Mouse (Mus musculus) lung, embryonic 14.5 days (tissue): ENCODE data around the gene Hspd1. TPM values are rescaled to one million over a fixed set of nuclear protein-coding genes. Genes with fewer than 3 reads are reported as not detected.

Experiments used
- ATAC-seq: fragments of 200-750 bp; cut with Nextera tagmentation; 2 replicates; pipeline ENCODE4 v1.8.0; 2017; ENCODE audit warnings: mild to moderate bottlenecking, moderate TSS enrichment, moderate library complexity; ENCODE audit not compliant: insufficient read depth
- DNase-seq: peaks from one replicate; pipeline ENCODE4 v3.0.0-alpha.2; 2015
- H3K27ac ChIP-seq: fragments of 300-500 bp; sonication (generic); 2 replicates; pipeline ENCODE4 v1.5.1; 2014; ENCODE audit warnings: low read depth, mild to moderate bottlenecking, moderate library complexity
- H3K27me3 ChIP-seq: fragments of 300-500 bp; sonication (generic); 2 replicates; pipeline ENCODE4 v1.6.1; 2014; ENCODE audit warnings: low read length, control low read depth; ENCODE audit not compliant: insufficient read depth
- H3K36me3 ChIP-seq: fragments of 300-500 bp; sonication (generic); 2 replicates; pipeline ENCODE4 v1.6.1; 2014; ENCODE audit warnings: control low read depth; ENCODE audit not compliant: insufficient read depth
- H3K4me1 ChIP-seq: fragments of 300-500 bp; sonication (generic); 2 replicates; pipeline ENCODE4 v1.6.1; 2014; ENCODE audit warnings: antibody characterized with exemption, control low read depth; ENCODE audit not compliant: insufficient read depth
- H3K4me2 ChIP-seq: fragments of 300-500 bp; sonication (generic); 2 replicates; pipeline ENCODE4 v1.6.1; 2014; ENCODE audit warnings: mild to moderate bottlenecking
- H3K4me3 ChIP-seq: fragments of 300-500 bp; sonication (generic); 2 replicates; pipeline ENCODE4 v1.5.1; 2014; ENCODE audit warnings: low read depth, low read length
- H3K9ac ChIP-seq: fragments of 300-500 bp; sonication (generic); 2 replicates; pipeline ENCODE4 v1.6.1; 2014
- H3K9me3 ChIP-seq: fragments of 300-500 bp; sonication (generic); 2 replicates; pipeline ENCODE4 v1.6.1; 2016; ENCODE audit warnings: low read depth, low read length, control low read depth
- CTCF ChIP-seq: IDR thresholded peaks from 2 replicates; pipeline ENCODE4 v1.5.1; 2016; ENCODE audit warnings: antibody characterized with exemption, low read depth
- WGBS: fragments of 180-500 bp; shearing (Covaris S2); extraction: QIAGEN DNeasy Blood & Tissue Kit; methylation state at CpG from one replicate; pipeline ENCODE4 v1.1.7; 2014; 5-methylcytosine and 5-hydroxymethylcytosine counted together
- polyA plus RNA-seq: library from polyadenylated mRNA; unstranded; fragments of >200 nt; fragmentation: Nextera tagmentation; extraction: Ambion mirVana; gene quantifications from 2 replicates; pipeline ENCODE4 v1.2.1, GENCODE M21; 2014

Hspd1 gene
- polyA plus RNA-seq, result 312 and 315 TPM in 2 replicates

DNA sequence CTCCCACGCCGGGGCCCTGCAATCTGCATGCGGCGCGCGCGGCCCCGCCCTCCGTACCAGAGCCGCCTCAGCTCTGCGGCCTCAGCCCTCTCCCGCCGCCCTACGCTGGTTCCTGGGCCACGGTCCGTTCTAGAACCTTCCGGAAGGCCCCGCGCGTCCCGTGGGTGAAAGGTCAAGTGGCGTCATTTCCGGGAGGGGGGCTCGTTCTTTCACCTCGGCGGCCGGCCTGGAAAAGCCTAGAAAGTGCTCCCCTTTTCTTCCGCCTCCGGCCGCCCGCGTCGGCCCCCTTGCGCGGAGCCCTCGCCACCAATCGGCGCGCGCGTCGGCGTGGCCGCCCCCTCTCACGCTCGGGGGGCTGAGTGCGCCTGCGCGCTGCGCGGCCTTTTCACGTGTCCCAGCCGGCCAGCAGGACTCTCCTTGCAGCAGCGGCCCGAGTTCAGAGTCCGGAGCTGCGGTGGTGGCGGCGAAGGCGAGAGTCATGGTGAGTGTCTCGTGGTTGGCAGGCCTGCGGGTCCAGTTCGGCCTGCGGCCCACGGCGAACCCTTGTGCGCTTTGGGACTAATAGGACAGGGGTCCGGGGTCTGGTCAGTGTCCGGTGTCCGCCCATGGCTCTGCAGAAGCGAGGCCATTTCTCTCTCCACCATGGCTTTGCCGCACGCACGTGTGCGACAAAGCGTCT lies at the start of gene Hspd1, which contains the start of gene Hspe1:
Gene Hspd1, minus strand, starts transcription at position 312 of the 679 bp plus-strand sequence.
Gene Hspe1, plus strand, starts transcription at position 201 of the 679 bp plus-strand sequence.
- Histone ChIP-seq H3K27ac (peak within 1 kb of the TSS; percentile 96), H3K9me3 (no peaks in the 10 kb centered on the region), H3K4me1 (peaks cover 16% of the 10 kb centered on the region; the same call in 1 of the 2 replicates), H3K4me2 (peak within 1 kb of the TSS; percentile 91), H3K27me3 (no peaks in the 10 kb centered on the region), H3K9ac (peak within 1 kb of the TSS; percentile 94), H3K4me3 (peak within 1 kb of the TSS; percentile 90), H3K36me3 (peaks cover 56% of the 10 kb centered on the region)
- TF ChIP-seq CTCF, result no peak
- DNase-seq, result peak; percentile 99
- 0% methylated on average over 61 of the region's 76 CpGs for WGBS
- ATAC-seq, result peak; percentile 94

DNA sequence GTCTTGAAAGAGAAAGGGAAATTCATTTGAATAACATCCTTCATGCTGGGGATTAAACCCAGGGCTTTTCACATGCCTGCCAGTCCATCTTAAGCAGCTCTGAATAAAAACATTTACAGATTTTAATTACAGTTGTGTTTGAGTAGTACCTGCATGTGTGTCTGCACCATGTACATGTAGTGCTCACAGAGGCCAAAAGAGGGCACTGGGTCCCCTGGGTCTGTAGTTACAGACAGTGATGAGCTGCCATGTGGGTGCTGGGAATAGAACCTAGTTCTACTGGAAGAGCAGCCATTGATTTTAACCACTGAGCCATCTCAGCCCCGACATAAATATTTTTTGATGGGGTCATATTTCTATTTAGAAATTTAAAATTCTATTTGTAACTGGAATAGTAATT lies 47.8 kb upstream of the Hspd1 start:
- ATAC-seq, result no peak
- H3K4me2 ChIP-seq, result no peak overlapping the region
- H3K27me3 ChIP-seq, result no peaks in the 10 kb centered on the region
- H3K9ac ChIP-seq, result no peak overlapping the region
- H3K36me3 ChIP-seq, result peaks cover 23% of the 10 kb centered on the region
- H3K4me3 ChIP-seq, result no peak overlapping the region
- no peak for TF ChIP-seq CTCF
- H3K27ac ChIP-seq, result no peak overlapping the region
- no peaks in the 10 kb centered on the region for H3K9me3 ChIP-seq
- no peak for DNase-seq
- peaks cover 11% of the 10 kb centered on the region for H3K4me1 ChIP-seq
- WGBS, result 95% methylated on average over 1 of the region's 1 CpGs

GRCm38 (mm10) chr1:55134301-55134700 lies 46.3 kb upstream of the Hspd1 start:
- Histone ChIP-seq H3K36me3 (peaks cover 12% of the 10 kb centered on the region), H3K9me3 (no peaks in the 10 kb centered on the region), H3K9ac (no peak overlapping the region), H3K4me3 (no peak overlapping the region), H3K4me1 (peaks cover 16% of the 10 kb centered on the region), H3K27ac (no peak overlapping the region), H3K4me2 (no peak overlapping the region), H3K27me3 (no peaks in the 10 kb centered on the region)
- no peak for TF ChIP-seq CTCF
- DNase-seq (no peak), ATAC-seq (no peak)
- 93% methylated on average over 3 of the region's 3 CpGs for whole genome bisulfite sequencing

- Histone ChIP-seq H3K4me1 (peaks cover 16% of the 10 kb centered on the region), H3K36me3 (peaks cover 9% of the 10 kb centered on the region), H3K27ac (no peak overlapping the region), H3K9me3 (no peaks in the 10 kb centered on the region), H3K4me2 (peak overlapping the region; percentile 27; the same call in 1 of the 2 replicates), H3K27me3 (no peaks in the 10 kb centered on the region), H3K9ac (no peak overlapping the region), H3K4me3 (no peak overlapping the region)
- TF ChIP-seq CTCF, result no peak
- 60% methylated on average over 2 of the region's 2 CpGs for WGBS
- ATAC-seq, result no peak
- no peak for DNase-seq
Observed at GRCm38 (mm10) chr1:55133173-55133572, 45.1 kb upstream of the Hspd1 start.

DNA sequence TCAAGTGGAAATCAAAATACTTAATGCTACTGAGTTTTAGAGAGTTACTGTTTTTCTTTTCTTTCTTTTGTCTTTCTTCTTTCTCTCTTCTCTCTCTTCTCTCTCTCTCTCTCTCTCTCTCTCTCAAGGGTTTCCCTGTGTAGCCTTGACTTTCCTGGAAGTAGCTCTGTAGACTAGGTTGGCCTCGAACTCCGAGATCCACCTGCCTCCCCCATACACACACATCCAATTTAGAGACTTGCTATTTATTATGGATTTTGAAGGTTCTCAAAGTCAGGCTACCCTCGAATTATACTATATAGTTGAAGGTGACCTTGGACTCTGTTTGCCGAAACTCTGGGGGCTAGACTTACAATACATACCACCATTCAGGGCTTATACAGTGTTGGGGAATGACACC lies 44.3 kb upstream of the Hspd1 start:
- H3K27ac ChIP-seq, result no peak overlapping the region
- H3K9me3 ChIP-seq, result no peaks in the 10 kb centered on the region
- H3K36me3 ChIP-seq, result peaks cover 5% of the 10 kb centered on the region; the same call in 1 of the 2 replicates
- H3K27me3 ChIP-seq, result no peaks in the 10 kb centered on the region
- H3K4me1 ChIP-seq, result peaks cover 16% of the 10 kb centered on the region
- ATAC-seq (no peak), DNase-seq (no peak)
- H3K4me2 ChIP-seq, result peak overlapping the region; percentile 73
- WGBS, result 54% methylated on average over 4 of the region's 4 CpGs
- H3K4me3 ChIP-seq, result peak overlapping the region; percentile 97
- TF ChIP-seq CTCF, result no peak
- H3K9ac ChIP-seq, result peak overlapping the region; percentile 99

DNA sequence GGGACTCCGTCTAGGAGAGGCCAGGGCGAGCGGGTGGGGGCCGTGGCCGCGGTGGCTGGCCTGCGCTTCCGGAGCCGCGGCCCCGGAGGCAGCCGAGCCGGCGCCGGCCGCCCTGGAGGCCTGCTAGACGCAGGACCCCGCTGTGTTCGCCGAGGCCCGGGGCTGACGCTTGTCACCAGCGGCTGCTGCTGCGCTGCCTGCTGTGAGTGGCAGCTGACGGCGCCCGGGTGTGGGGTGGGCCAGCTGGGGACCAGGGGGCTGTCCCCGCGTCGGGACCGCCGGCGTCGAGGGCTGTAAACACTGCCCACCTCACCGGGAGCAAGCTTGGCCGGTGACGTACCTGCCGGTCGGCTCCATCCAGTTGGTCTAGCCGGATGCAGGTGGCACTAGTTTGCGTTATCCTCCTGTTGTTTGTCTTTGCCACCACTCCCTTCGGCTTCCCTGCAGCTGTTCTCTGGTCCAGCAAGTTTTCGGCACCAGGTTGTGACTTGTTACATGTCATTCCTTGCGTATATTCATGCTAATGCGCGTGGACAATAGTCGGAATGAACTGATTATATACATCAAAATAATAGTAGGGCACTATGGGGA lies 43.5 kb upstream of the Hspd1 start:
- ATAC-seq, result peak; percentile 86

GRCm38 (mm10) chr1:55130943-55131401 lies 42.9 kb upstream of the Hspd1 start, which contains the start of gene Mob4:
Gene Mob4 (plus strand): TSS chr1:55131231.
- Histone ChIP-seq H3K4me1 (peaks cover 16% of the 10 kb centered on the region), H3K36me3 (peaks cover 5% of the 10 kb centered on the region; the same call in 1 of the 2 replicates), H3K4me3 (peak within 1 kb of the TSS; percentile 97), H3K4me2 (peak within 1 kb of the TSS; percentile 73), H3K27me3 (no peaks in the 10 kb centered on the region), H3K9me3 (no peaks in the 10 kb centered on the region), H3K27ac (peak within 1 kb of the TSS; percentile 98), H3K9ac (peak within 1 kb of the TSS; percentile 99)
- peak; percentile 97 for ATAC-seq
- peak; percentile 97 for DNase-seq
- no peak for TF ChIP-seq CTCF
- under 1% methylated on average over 41 of the region's 42 CpGs for WGBS

More for the DNA sequence above, 43.5 kb upstream of the Hspd1 start:
- Histone ChIP-seq H3K4me2 (peak overlapping the region; percentile 73), H3K9me3 (no peaks in the 10 kb centered on the region), H3K27ac (peak overlapping the region; percentile 98), H3K9ac (peak overlapping the region; percentile 99), H3K4me3 (peak overlapping the region; percentile 97), H3K36me3 (peaks cover 5% of the 10 kb centered on the region; the same call in 1 of the 2 replicates), H3K27me3 (no peaks in the 10 kb centered on the region), H3K4me1 (peaks cover 16% of the 10 kb centered on the region)
- under 1% methylated on average over 47 of the region's 47 CpGs for WGBS
- TF ChIP-seq CTCF, result no peak
- no peak for DNase-seq
